ENCODE assay signal across 11 mouse cellular contexts in the genomic region with DNA sequence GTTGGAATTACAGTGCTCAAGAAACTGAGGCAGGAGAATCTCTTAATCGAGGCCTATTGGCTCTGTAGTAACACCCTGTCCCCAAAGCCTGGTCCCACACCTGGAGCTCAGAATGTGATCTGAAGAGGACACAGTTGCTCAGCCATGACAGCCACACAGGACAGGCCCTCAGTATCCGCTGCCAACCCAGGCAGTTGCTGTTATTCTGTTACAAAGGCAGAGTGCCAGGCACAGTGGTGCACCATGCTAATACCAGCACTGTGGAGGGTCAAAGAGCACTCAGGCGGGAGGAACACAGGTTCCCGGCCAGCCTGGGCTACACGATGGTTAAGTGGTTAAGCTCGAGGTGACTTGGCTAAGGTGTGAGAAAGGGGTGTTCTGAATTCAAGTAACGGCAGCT.
"Had no signal": no experiment of that assay in that cellular context is flagged by ENCODE, and none has a peak within 500 bp of the region (broad histone marks: within the 10 kb centered on the region; RNA-seq: fewer than 3 reads in every experiment).

No protein-coding gene starts in this region.

- H3K27ac ChIP-seq: intestine, embryonic 15.5 days; limb, embryonic 12.5 days; liver, embryonic 15.5 days; midbrain, embryonic 13.5 days had no signal

- H3K4me1 ChIP-seq: liver, embryonic 15.5 days; midbrain, embryonic 13.5 days had no signal

- ATAC-seq: intestine, embryonic 15.5 days; lung, postnatal 0 days; midbrain, embryonic 13.5 days had no signal

- DNase-seq: liver; lung, adult 2 months; lung, postnatal 36 days; right cerebral cortex, adult 18-20 months; right cerebral cortex, postnatal 25 days; thymus, postnatal 36 days had no signal

- H3K27me3 ChIP-seq: intestine, embryonic 15.5 days; limb, embryonic 12.5 days; liver, embryonic 15.5 days; midbrain, embryonic 13.5 days had no signal

- H3K36me3 ChIP-seq: intestine, embryonic 15.5 days; liver, embryonic 15.5 days had no signal

- H3K4me3 ChIP-seq: intestine, embryonic 15.5 days; limb, embryonic 12.5 days; liver, embryonic 15.5 days; midbrain, embryonic 13.5 days had no signal

- H3K9me3 ChIP-seq: intestine, embryonic 15.5 days; limb, embryonic 12.5 days; liver, embryonic 15.5 days; midbrain, embryonic 13.5 days had no signal
